Mouse (Mus musculus) megakaryocyte-erythroid progenitor cell, adult 5-6 weeks (primary cell): ENCODE measurements around the gene Tm7sf3. TPM values are rescaled to one million over a fixed set of nuclear protein-coding genes. Genes with fewer than 3 reads are reported as not detected.
A peak's percentile ranks its signal among the peaks of the same experiment; 100 is the strongest.

Source experiments
- ATAC-seq: replicated peaks from 2 replicates; pipeline ENCODE4 v1.8.0; 2016; ENCODE audit warnings: mild to moderate bottlenecking, inconsistent platforms; ENCODE audit not compliant: severe bottlenecking, poor library complexity, low FRiP score, low TSS enrichment
- total RNA-seq, 2 experiments: library from RNA; stranded (forward) in 1 of 2; stranded (reverse) in 1 of 2; fragments of 200-1000, 215-1000 nt in 1 of 2; fragments of >200 nt in 1 of 2; fragmentation: Nextera tagmentation in 1 of 2; gene quantifications; 2 replicates each; pipeline ENCODE4 v1.2.3; 2014 to 2017

The Tm7sf3 gene
- 47.6 and 57.4 TPM in 2 replicates for total RNA-seq (2014; fragmentation: Nextera tagmentation)
- total RNA-seq (2017) = 60.9 and 68.3 TPM in 2 replicates

- ATAC-seq = peak; percentile 94
These were observed at the start of gene Tm7sf3, which contains the start of gene Med21 for GRCm38 (mm10) chr6:146642276-146643183. Gene Tm7sf3 (minus strand): TSS chr6:146642824. Gene Med21 (plus strand): TSS chr6:146642547.

GRCm38 (mm10) chr6:146688861-146689260 is 46.2 kb upstream of the Tm7sf3 start:
- ATAC-seq = no peak

GRCm38 (mm10) chr6:146688010-146688409 is 45.4 kb upstream of the Tm7sf3 start:
- no peak for ATAC-seq

GRCm38 (mm10) chr6:146686463-146687196 is 44.0 kb upstream of the Tm7sf3 start:
- peak; percentile 78 for ATAC-seq

GRCm38 (mm10) chr6:146685781-146686308 is 43.2 kb upstream of the Tm7sf3 start:
- peak; percentile 88 for ATAC-seq

- ATAC-seq = no peak
These were observed 41.3 kb upstream of the Tm7sf3 start for GRCm38 (mm10) chr6:146683881-146684280.

- no peak for ATAC-seq
These were observed 35.8 kb upstream of the Tm7sf3 start for GRCm38 (mm10) chr6:146678136-146679070.

GRCm38 (mm10) chr6:146676904-146677303 is 34.3 kb upstream of the Tm7sf3 start:
- ATAC-seq = no peak

- ATAC-seq = no peak
These were observed 32.4 kb upstream of the Tm7sf3 start for GRCm38 (mm10) chr6:146674881-146675536.

GRCm38 (mm10) chr6:146674420-146674819 is 31.8 kb upstream of the Tm7sf3 start:
- no peak for ATAC-seq

GRCm38 (mm10) chr6:146673696-146674095 is 31.1 kb upstream of the Tm7sf3 start:
- no peak for ATAC-seq

GRCm38 (mm10) chr6:146672106-146672505 is 29.5 kb upstream of the Tm7sf3 start:
- no peak for ATAC-seq

- ATAC-seq = no peak
These were observed 28.6 kb upstream of the Tm7sf3 start for GRCm38 (mm10) chr6:146670956-146671855.

GRCm38 (mm10) chr6:146668606-146669005 is 26.0 kb upstream of the Tm7sf3 start:
- ATAC-seq = no peak

GRCm38 (mm10) chr6:146666811-146667210 is 24.2 kb upstream of the Tm7sf3 start:
- ATAC-seq = no peak

GRCm38 (mm10) chr6:146665408-146665807 is 22.8 kb upstream of the Tm7sf3 start:
- no peak for ATAC-seq

- ATAC-seq = no peak
These were observed 22.3 kb upstream of the Tm7sf3 start for GRCm38 (mm10) chr6:146664917-146665316.
